Mouse (Mus musculus) liver, adult 2 months (tissue): ENCODE measurements around the gene Arhgap5.

ENCODE experiments used
- CTCF ChIP-seq: fragments of 200-500 bp; IDR thresholded peaks from 2 replicates; pipeline ENCODE4 v1.5.1; 2011; ENCODE audit warnings: low read depth, low read length, control low read depth
- POLR2A ChIP-seq: fragments of 200-500 bp; IDR thresholded peaks from 2 replicates; pipeline ENCODE4 v1.6.1; 2011; ENCODE audit warnings: low read length, control low read depth; ENCODE audit not compliant: insufficient read depth; ENCODE audit errors: extremely low read depth

DNA sequence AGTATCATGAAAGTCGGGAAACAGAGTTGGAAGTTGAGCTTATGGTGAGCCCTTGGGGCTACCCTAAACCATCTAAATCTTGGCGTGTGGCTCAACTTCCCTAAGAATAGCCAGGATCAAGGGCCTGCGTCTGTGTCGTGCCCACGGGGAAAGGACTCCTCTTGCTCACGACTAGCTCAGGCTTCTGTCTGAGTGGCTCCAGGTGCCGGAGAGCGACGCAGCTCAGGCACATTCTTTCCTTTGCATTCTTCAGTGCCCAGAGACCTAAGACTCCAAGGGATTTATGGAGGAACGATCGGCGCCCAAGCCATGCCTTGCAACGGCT is 679 bp upstream of the Arhgap5 start:
- TF ChIP-seq POLR2A (no peak), CTCF (no peak)
